Mouse (Mus musculus) monocyte, adult 5-6 weeks (primary cell): ENCODE results near the gene B3galt5. TPM values are rescaled to one million over a fixed set of nuclear protein-coding genes. Genes with fewer than 3 reads are reported as not detected.

Experiments used
- ATAC-seq: fragments of 153-309, 156-312 bp; replicated peaks from 2 replicates; pipeline ENCODE4 v1.8.0; 2017; ENCODE audit warnings: mild to moderate bottlenecking; ENCODE audit not compliant: low TSS enrichment, insufficient number of reproducible peaks, severe bottlenecking, poor library complexity, low FRiP score
- total RNA-seq: library from RNA; stranded (forward); fragments of 200-1000, 200-491, 200-594 nt; gene quantifications from 3 replicates; pipeline ENCODE4 v1.2.3, GENCODE M21; 2017

The B3galt5 gene
- total RNA-seq, 1 experiment from 2014 or later = not detected

GRCm38 (mm10) chr16:96249635-96250034, 14.0 kb downstream of the B3galt5 start:
- ATAC-seq = no peak

- ATAC-seq = no peak
Observed at GRCm38 (mm10) chr16:96252146-96252545, 16.5 kb downstream of the B3galt5 start.

- ATAC-seq = no peak
Observed at GRCm38 (mm10) chr16:96258429-96258828, 22.8 kb downstream of the B3galt5 start.

- ATAC-seq = no peak
Observed at GRCm38 (mm10) chr16:96271736-96272135, 36.1 kb downstream of the B3galt5 start.

- no peak for ATAC-seq
Observed at GRCm38 (mm10) chr16:96272929-96273619, 37.5 kb downstream of the B3galt5 start.

- no peak for ATAC-seq
Observed at GRCm38 (mm10) chr16:96276596-96276995, 41.0 kb downstream of the B3galt5 start.

GRCm38 (mm10) chr16:96278491-96279224, 43.1 kb downstream of the B3galt5 start:
- ATAC-seq = no peak

- ATAC-seq = no peak
Observed at GRCm38 (mm10) chr16:96280719-96281605, 45.4 kb downstream of the B3galt5 start.

GRCm38 (mm10) chr16:96282566-96282965, 47.0 kb downstream of the B3galt5 start:
- ATAC-seq = no peak

- ATAC-seq = no peak
Observed at GRCm38 (mm10) chr16:96291885-96292284, 56.3 kb downstream of the B3galt5 start.

GRCm38 (mm10) chr16:96292530-96293173, 57.1 kb downstream of the B3galt5 start:
- no peak for ATAC-seq

- ATAC-seq = no peak
Observed at GRCm38 (mm10) chr16:96298075-96298474, 62.5 kb downstream of the B3galt5 start.

GRCm38 (mm10) chr16:96298574-96298973, 63.0 kb downstream of the B3galt5 start:
- ATAC-seq = no peak

GRCm38 (mm10) chr16:96303356-96303755, 67.8 kb downstream of the B3galt5 start:
- no peak for ATAC-seq

- no peak for ATAC-seq
Observed at GRCm38 (mm10) chr16:96304438-96304837, 68.8 kb downstream of the B3galt5 start.

GRCm38 (mm10) chr16:96306905-96307304, 71.3 kb downstream of the B3galt5 start:
- no peak for ATAC-seq

GRCm38 (mm10) chr16:96317803-96318202, 82.2 kb downstream of the B3galt5 start:
- ATAC-seq = no peak

- ATAC-seq = no peak
Observed at GRCm38 (mm10) chr16:96322739-96323138, 87.1 kb downstream of the B3galt5 start.

GRCm38 (mm10) chr16:96323166-96323565, 87.6 kb downstream of the B3galt5 start:
- ATAC-seq = no peak
